Mouse (Mus musculus): ENCODE data around the gene Tmtc1.

The Tmtc1 gene

GRCm38 (mm10) chr6:148363162-148363561 lies 81.0 kb downstream of the Tmtc1 start:
- 67% methylated on average over 1 of the region's 1 CpGs for WGBS

GRCm38 (mm10) chr6:148362475-148362874 lies 81.7 kb downstream of the Tmtc1 start:
- 37% methylated on average over 3 of the region's 3 CpGs for WGBS

- 61% methylated on average over 7 of the region's 7 CpGs for WGBS
Measured at GRCm38 (mm10) chr6:148359348-148359905, 84.8 kb downstream of the Tmtc1 start.

GRCm38 (mm10) chr6:148358580-148359246 lies 85.5 kb downstream of the Tmtc1 start:
- 25% methylated on average over 8 of the region's 12 CpGs for WGBS

GRCm38 (mm10) chr6:148354509-148355474 lies 89.4 kb downstream of the Tmtc1 start:
- WGBS, result 50% methylated on average over 85 of the region's 85 CpGs

- 90% methylated on average over 16 of the region's 16 CpGs for WGBS
Measured at GRCm38 (mm10) chr6:148354151-148354508, 90.1 kb downstream of the Tmtc1 start.

- WGBS, result 73% methylated on average over 3 of the region's 3 CpGs
Measured at GRCm38 (mm10) chr6:148345001-148345400, 99.2 kb downstream of the Tmtc1 start.

- 57% methylated on average over 2 of the region's 2 CpGs for WGBS
Measured at GRCm38 (mm10) chr6:148342191-148342590, 102.0 kb downstream of the Tmtc1 start.

- 52% methylated on average over 2 of the region's 2 CpGs for WGBS
Measured at GRCm38 (mm10) chr6:148341765-148342164, 102.4 kb downstream of the Tmtc1 start.

GRCm38 (mm10) chr6:148338326-148338957 lies 105.7 kb downstream of the Tmtc1 start:
- 59% methylated on average over 3 of the region's 3 CpGs for WGBS

GRCm38 (mm10) chr6:148331916-148332315 lies 112.3 kb downstream of the Tmtc1 start:
- WGBS, result 89% methylated on average over 2 of the region's 2 CpGs

GRCm38 (mm10) chr6:148328928-148329327 lies 115.3 kb downstream of the Tmtc1 start:
- 63% methylated on average over 2 of the region's 2 CpGs for WGBS

GRCm38 (mm10) chr6:148328130-148328529 lies 116.1 kb downstream of the Tmtc1 start:
- WGBS, result 67% methylated on average over 6 of the region's 6 CpGs

- 57% methylated on average over 5 of the region's 5 CpGs for WGBS
Measured at GRCm38 (mm10) chr6:148315571-148316080, 128.6 kb downstream of the Tmtc1 start.

- WGBS, result 23% methylated on average over 2 of the region's 2 CpGs
Measured at GRCm38 (mm10) chr6:148310981-148311380, 133.2 kb downstream of the Tmtc1 start.

- 90% methylated on average over 5 of the region's 5 CpGs for WGBS
Measured at GRCm38 (mm10) chr6:148305821-148306220, 138.4 kb downstream of the Tmtc1 start.

- WGBS, result 77% methylated on average over 3 of the region's 3 CpGs
Measured at GRCm38 (mm10) chr6:148305191-148305590, 139.0 kb downstream of the Tmtc1 start.

- WGBS, result 82% methylated on average over 2 of the region's 2 CpGs
Measured at GRCm38 (mm10) chr6:148302261-148302660, 141.9 kb downstream of the Tmtc1 start.

- WGBS, result 65% methylated on average over 4 of the region's 4 CpGs
Measured at GRCm38 (mm10) chr6:148297086-148297485, 147.1 kb downstream of the Tmtc1 start.

GRCm38 (mm10) chr6:148294506-148294905 lies 149.7 kb downstream of the Tmtc1 start:
- WGBS, result 77% methylated on average over 4 of the region's 4 CpGs

- 80% methylated on average over 4 of the region's 4 CpGs for WGBS
Measured at GRCm38 (mm10) chr6:148283224-148283881, 160.8 kb downstream of the Tmtc1 start.
